ENCODE assay signal across 11 mouse cellular contexts in the genomic region with DNA sequence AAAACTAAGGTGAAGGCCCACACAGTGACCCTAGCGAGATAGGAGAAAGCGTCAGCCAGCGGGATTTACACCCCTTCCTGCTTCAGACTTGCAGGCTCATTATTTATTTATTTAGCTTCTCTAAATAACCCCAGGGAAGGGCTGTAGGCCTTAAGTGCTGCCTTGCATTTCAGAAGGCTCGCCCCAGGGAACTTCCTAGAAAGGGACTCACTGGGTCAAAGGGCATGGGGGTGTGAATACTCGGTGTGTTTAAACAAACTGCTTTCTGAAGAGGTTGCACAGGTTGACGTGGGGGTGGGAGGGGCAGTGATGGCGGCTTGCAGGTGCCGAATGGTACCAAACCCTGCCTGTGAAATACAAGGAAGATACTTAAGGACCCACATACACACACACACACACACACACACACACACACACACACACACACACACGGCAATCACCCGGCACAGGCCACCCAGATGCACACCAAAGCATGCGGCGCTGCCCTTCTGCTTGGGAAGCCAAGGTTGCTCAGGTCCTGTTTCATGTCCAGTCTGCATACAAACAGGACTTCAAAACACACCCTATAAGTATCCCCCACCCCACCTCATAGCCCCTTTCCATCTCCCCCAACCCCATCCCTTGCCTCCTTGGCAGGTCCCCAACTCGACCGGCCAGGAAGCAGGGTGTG. TPM values are rescaled to one million over a fixed set of nuclear protein-coding genes. Genes with fewer than 3 reads are reported as not detected.
A peak's percentile ranks its signal among the peaks of the same experiment; 100 is the strongest.
DNase-seq lines count a peak whose midpoint lies in the region; ATAC-seq and TF ChIP-seq lines count a peak whose summit lies in the region.
"Had no signal": no experiment of that assay in that cellular context is flagged by ENCODE, and none has a peak within 500 bp of the region (broad histone marks: within the 10 kb centered on the region; RNA-seq: fewer than 3 reads in every experiment).

No protein-coding gene starts in this region.

- no peak overlapping the region for H3K4me2 ChIP-seq in intestine, postnatal 0 days (replicated peaks; ENCODE audit: low read depth)
- 0 out of 2 replicates have a peak overlapping the region, but pooled peaks have one; percentile 69 for H3K4me2 ChIP-seq in neural tube, embryonic 12.5 days (replicated peaks)

- 47% methylated on average over 14 of the region's 14 CpGs for WGBS in intestine, postnatal 0 days
- 35% methylated on average over 14 of the region's 14 CpGs for WGBS in neural tube, embryonic 12.5 days

- H3K9ac ChIP-seq in intestine, postnatal 0 days (ENCODE audit: low read depth, low read length) = no peak overlapping the region
- H3K9ac ChIP-seq in neural tube, embryonic 12.5 days = no peak overlapping the region

- TF ChIP-seq CTCF in intestine, postnatal 0 days (IDR thresholded peaks at IDR 0.05; ENCODE audit: low read depth) = no peak

- DNase-seq in kidney, postnatal 10 days = peak; percentile 39
- DNase-seq in kidney, adult 8-10 months = no peak
- peak; percentile 94 for DNase-seq in ZHBTc4 (ENCODE audit: low read depth, low spot score)
- DNase-seq in cerebellum, adult 8-10 months = no peak
- no peak for DNase-seq in cerebellum, postnatal 25 days
- no peak for DNase-seq in right cerebral cortex, adult 2 months (ENCODE audit: low spot score in 2 of 2)
- DNase-seq: heart, adult 18-20 months; spleen, adult 18-20 months had no signal

- ATAC-seq in intestine, postnatal 0 days = 0 out of 2 replicates have a peak, but pooled peaks have one; percentile 29
- no peak for ATAC-seq in neural tube, embryonic 12.5 days (ENCODE audit: low FRiP score, low read depth)
- ATAC-seq: Patski had no signal

- peaks cover 9% of the 10 kb centered on the region for H3K4me1 ChIP-seq in intestine, postnatal 0 days (replicated peaks; ENCODE audit: control insufficient read depth, insufficient read depth, low read length)
- peaks cover 28% of the 10 kb centered on the region for H3K4me1 ChIP-seq in neural tube, embryonic 12.5 days

- H3K27ac ChIP-seq in intestine, postnatal 0 days (ENCODE audit: low read depth, low read length) = no peak overlapping the region; the same call in 1 of the 2 replicates
- no peak overlapping the region for H3K27ac ChIP-seq in neural tube, embryonic 12.5 days

- H3K9me3 ChIP-seq in intestine, postnatal 0 days (ENCODE audit: control insufficient read depth) = no peaks in the 10 kb centered on the region
- H3K9me3 ChIP-seq in neural tube, embryonic 12.5 days = no peaks in the 10 kb centered on the region

- no peaks in the 10 kb centered on the region for H3K27me3 ChIP-seq in intestine, postnatal 0 days (replicated peaks; ENCODE audit: control insufficient read depth, insufficient read depth, low read length)
- no peaks in the 10 kb centered on the region for H3K27me3 ChIP-seq in neural tube, embryonic 12.5 days (replicated peaks)
- H3K27me3 ChIP-seq: Patski had no signal

- no peaks in the 10 kb centered on the region for H3K36me3 ChIP-seq in intestine, postnatal 0 days (ENCODE audit: control insufficient read depth, insufficient read depth)
- no peaks in the 10 kb centered on the region for H3K36me3 ChIP-seq in neural tube, embryonic 12.5 days

- no peak overlapping the region for H3K4me3 ChIP-seq in intestine, postnatal 0 days (ENCODE audit: low read depth, low read length)
- H3K4me3 ChIP-seq in neural tube, embryonic 12.5 days = no peak overlapping the region

RNA-seq across cellular contexts. Expression of gene Fgd2, which starts 38.7 kb away (rescaled TPM):
- polyA plus RNA-seq in intestine, postnatal 0 days (2015; fragmentation: Nextera tagmentation; extraction: Ambion mirVana) = 4.9 and 6.0 TPM in 2 replicates
- polyA plus RNA-seq in neural tube, embryonic 12.5 days (2016; fragmentation: Nextera tagmentation; extraction: Ambion mirVana) = 3.7 and 4.2 TPM in 2 replicates

RNA-seq across cellular contexts. Expression of gene Mtch1, which starts 51.6 kb away (rescaled TPM):
- polyA plus RNA-seq in intestine, postnatal 0 days (2015; fragmentation: Nextera tagmentation; extraction: Ambion mirVana) = 139 and 143 TPM in 2 replicates
- polyA plus RNA-seq in neural tube, embryonic 12.5 days (2016; fragmentation: Nextera tagmentation; extraction: Ambion mirVana) = 468 and 479 TPM in 2 replicates

Comparison
In these comparisons a context has a peak if more than half of its experiments do, and no peak if none do; other contexts are left out.
1. DNase-seq: peak in kidney, postnatal 10 days (single experiment) and ZHBTc4 (single experiment); none in kidney, adult 8-10 months (0 of 2), cerebellum, adult 8-10 months (single experiment), cerebellum, postnatal 25 days (0 of 2) and right cerebral cortex, adult 2 months (0 of 2).